Mouse (Mus musculus) CH12.LX (cell line): ENCODE measurements around the gene 4930513O06Rik. TPM values are rescaled to one million over a fixed set of nuclear protein-coding genes. Genes with fewer than 3 reads are reported as not detected.

ENCODE experiments used
- DNase-seq: peaks from one replicate; pipeline ENCODE4 v3.0.0-alpha.2; 2013; ENCODE audit errors: extremely low read depth
- H3K27ac ChIP-seq: 2 replicates; pipeline ENCODE4 v1.5.1; 2012; ENCODE audit warnings: low read depth, mild to moderate bottlenecking, control low read depth, moderate library complexity; ENCODE audit not compliant: insufficient read depth
- H3K27me3 ChIP-seq: replicated peaks from 2 replicates; pipeline ENCODE3; 2012; ENCODE audit warnings: inconsistent platforms
- H3K36me3 ChIP-seq, 2 experiments: replicated peaks in 1 of 2; 2 replicates each; pipeline versions ENCODE3 to v1.6.1; 2012; ENCODE audit warnings: inconsistent platforms in 1 of 2, low read length in 1 of 2, mild to moderate bottlenecking in 1 of 2, mixed read lengths in 1 of 2, moderate library complexity in 1 of 2; ENCODE audit not compliant: control insufficient read depth in 1 of 2, insufficient read depth in 1 of 2
- H3K4me1 ChIP-seq, 2 experiments: 2 replicates each; pipeline ENCODE4 v1.6.1; 2012; ENCODE audit warnings: inconsistent platforms in 1 of 2, moderate library complexity in 1 of 2; ENCODE audit not compliant: insufficient read depth in 2 of 2, control insufficient read depth in 1 of 2
- H3K4me2 ChIP-seq: 2 replicates; pipeline ENCODE4 v1.6.1; 2012; ENCODE audit warnings: low read depth, mild to moderate bottlenecking, control low read depth; ENCODE audit not compliant: poor library complexity, insufficient read depth, severe bottlenecking
- H3K4me3 ChIP-seq, 3 experiments: fragments of 150-350 bp in 1 of 3; sonication (generic) in 1 of 3; replicated peaks in 1 of 3; 2 replicates each; pipeline versions ENCODE3 to v1.5.1; 2011 to 2012; ENCODE audit warnings: low read depth in 2 of 3, low read length in 2 of 3, mild to moderate bottlenecking in 2 of 3, moderate library complexity in 2 of 3, control low read depth in 1 of 3, improper control_type of control experiment in 1 of 3, inconsistent platforms in 1 of 3, mixed read lengths in 1 of 3; ENCODE audit not compliant: poor library complexity in 1 of 3
- H3K79me2 ChIP-seq: replicated peaks from 2 replicates; pipeline ENCODE4 v1.6.1; 2012; ENCODE audit warnings: mild to moderate bottlenecking, moderate library complexity; ENCODE audit not compliant: control insufficient read depth, poor library complexity, insufficient read depth, severe bottlenecking; ENCODE audit errors: extremely low read depth
- H3K9ac ChIP-seq: 2 replicates; pipeline ENCODE4 v1.6.1; 2012; ENCODE audit warnings: low read depth, mild to moderate bottlenecking, control low read depth, moderate library complexity; ENCODE audit not compliant: insufficient read depth
- H3K9me3 ChIP-seq: replicated peaks from 2 replicates; pipeline ENCODE3; 2012; ENCODE audit warnings: low read length, inconsistent platforms, mixed read lengths
- CHD2 ChIP-seq: IDR thresholded peaks from 2 replicates; pipeline ENCODE4 v1.6.1; 2011; ENCODE audit warnings: low read length, improper control_type of control experiment
- dilution Hi-C: fragments of 300-500 bp; cut with MboI; formaldehyde crosslinking; loops from 2 replicates; pipeline ENCODE4 v1.14.3; 2020; ENCODE audit warnings: low sequenced_read_pairs; ENCODE audit not compliant: extremely low pct_unique_long_range_greater_than_20kb, extremely low pct_ligation_motif_present
- in situ Hi-C: fragments of 300-500 bp; cut with MboI; formaldehyde crosslinking; loops from 3 replicates; pipeline ENCODE4 v1.14.3; 2019; ENCODE audit warnings: low sequenced_read_pairs, low pct_ligation_motif_present, low pct_unique_long_range_greater_than_20kb, mixed read lengths
- polyA plus RNA-seq: library from polyadenylated mRNA; unstranded; fragments of >175 nt; gene quantifications from 2 replicates; pipeline ENCODE4 v1.2.1, GENCODE M21; 2012; ENCODE audit warnings: low read depth; ENCODE audit not compliant: insufficient read length
- total RNA-seq, 2 experiments: library from RNA; depleted of rRNA; stranded (reverse); fragments of 300-350 nt in 1 of 2; fragments of >200 nt in 1 of 2; gene quantifications; 2 replicates each; pipeline ENCODE4 v1.2.3; 2012 to 2014

The 4930513O06Rik gene
- total and polyA plus RNA-seq, 3 experiments, result not detected

DNA sequence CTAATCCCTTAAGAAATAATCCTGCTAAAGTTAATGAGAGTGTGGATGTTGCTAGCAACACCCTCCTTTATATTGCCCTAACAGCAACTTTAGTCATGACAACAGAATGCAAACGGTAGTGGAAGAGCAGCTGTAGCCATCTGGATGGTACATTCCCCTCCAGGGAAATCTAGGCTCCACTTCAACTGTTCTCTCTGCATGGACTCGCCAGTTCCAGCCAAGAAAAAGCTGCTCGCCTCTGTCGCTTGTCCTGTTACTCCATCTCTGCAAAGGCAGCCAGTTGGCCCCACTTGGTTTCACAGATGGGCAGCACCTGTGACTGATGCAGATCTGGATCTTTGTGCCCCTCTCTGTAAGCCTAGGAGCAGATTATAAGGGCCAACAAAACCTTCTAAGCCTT, 48.0 kb downstream of the 4930513O06Rik start:
- H3K9ac ChIP-seq, result no peak overlapping the region
- no peaks in the 10 kb centered on the region for H3K4me1 ChIP-seq
- dilution Hi-C loops (no loop called here), in situ Hi-C loops (no loop called here)
- H3K4me2 ChIP-seq, result no peak overlapping the region
- no peak overlapping the region for H3K4me3 ChIP-seq
- no peaks in the 10 kb centered on the region for H3K27me3 ChIP-seq
- no peak for DNase-seq
- H3K9me3 ChIP-seq, result no peaks in the 10 kb centered on the region
- H3K36me3 ChIP-seq, result no peaks in the 10 kb centered on the region
- H3K79me2 ChIP-seq, result no peaks in the 10 kb centered on the region
- H3K27ac ChIP-seq, result no peak overlapping the region
- no peak for TF ChIP-seq CHD2
- TF ChIP-seq, all 38 proteins: peak for 0

Other genes starting within 250 kb of the 4930513O06Rik start
- not detected in 2 replicates for gene Nrk, start 171.8 kb upstream of the 4930513O06Rik start, total RNA-seq (2012; rRNA removed)
- not detected in 2 replicates for gene Nrk, start 171.8 kb upstream of the 4930513O06Rik start, total RNA-seq (2014; rRNA removed)
- not detected in 2 replicates for gene Nrk, start 171.8 kb upstream of the 4930513O06Rik start, polyA plus RNA-seq
- gene Serpina7, start 1.0 kb upstream of the 4930513O06Rik start, total RNA-seq (2012; rRNA removed), result not detected in 2 replicates
- not detected in 2 replicates for gene Serpina7, start 1.0 kb upstream of the 4930513O06Rik start, total RNA-seq (2014; rRNA removed)
- not detected in 2 replicates for gene Serpina7, start 1.0 kb upstream of the 4930513O06Rik start, polyA plus RNA-seq
- 0.17 TPM in 1 of 2 replicates, not detected in the other for gene 4933428M09Rik, start 93.0 kb downstream of the 4930513O06Rik start, total RNA-seq (2012; rRNA removed)
- not detected in 2 replicates for gene 4933428M09Rik, start 93.0 kb downstream of the 4930513O06Rik start, total RNA-seq (2014; rRNA removed)
- gene 4933428M09Rik, start 93.0 kb downstream of the 4930513O06Rik start, polyA plus RNA-seq, result not detected in 2 replicates
- 3.7 and 3.9 TPM in 2 replicates for gene Mum1l1, start 123.8 kb downstream of the 4930513O06Rik start, total RNA-seq (2012; rRNA removed)
- 15.0 and 15.5 TPM in 2 replicates for gene Mum1l1, start 123.8 kb downstream of the 4930513O06Rik start, total RNA-seq (2014; rRNA removed)
- gene Mum1l1, start 123.8 kb downstream of the 4930513O06Rik start, polyA plus RNA-seq, result 4.4 and 4.5 TPM in 2 replicates
- not detected in 2 replicates for gene Trap1a, start 247.4 kb downstream of the 4930513O06Rik start, total RNA-seq (2012; rRNA removed)
- gene Trap1a, start 247.4 kb downstream of the 4930513O06Rik start, total RNA-seq (2014; rRNA removed), result not detected in 2 replicates
- gene Trap1a, start 247.4 kb downstream of the 4930513O06Rik start, polyA plus RNA-seq, result 0.20 and 0.26 TPM in 2 replicates